Mouse (Mus musculus) neural tube, embryonic 15.5 days (tissue): ENCODE measurements around the gene 2310022B05Rik. TPM values are rescaled to one million over a fixed set of nuclear protein-coding genes. Genes with fewer than 3 reads are reported as not detected.

Experiments
- ATAC-seq: fragments of 200-750 bp; cut with Nextera tagmentation; 2 replicates; pipeline ENCODE4 v1.8.0; 2017; ENCODE audit warnings: mild to moderate bottlenecking, moderate TSS enrichment, moderate library complexity; ENCODE audit not compliant: low FRiP score
- H3K27ac ChIP-seq: fragments of 300-500 bp; sonication (generic); replicated peaks from 2 replicates; pipeline ENCODE4 v1.5.1; 2015; ENCODE audit warnings: mild to moderate bottlenecking, inconsistent platforms
- H3K27me3 ChIP-seq: fragments of 300-500 bp; sonication (generic); replicated peaks from 2 replicates; pipeline ENCODE4 v1.6.1; 2015; ENCODE audit warnings: inconsistent platforms
- H3K36me3 ChIP-seq: fragments of 300-500 bp; sonication (generic); 2 replicates; pipeline ENCODE4 v1.6.1; 2015; ENCODE audit warnings: inconsistent platforms
- H3K4me1 ChIP-seq: fragments of 300-500 bp; sonication (generic); 2 replicates; pipeline ENCODE4 v1.6.1; 2015; ENCODE audit warnings: inconsistent platforms
- H3K4me2 ChIP-seq: fragments of 300-500 bp; sonication (generic); 2 replicates; pipeline ENCODE4 v1.6.1; 2015; ENCODE audit warnings: inconsistent platforms, mild to moderate bottlenecking, moderate library complexity
- H3K4me3 ChIP-seq: fragments of 300-500 bp; sonication (generic); replicated peaks from 2 replicates; pipeline ENCODE4 v1.5.1; 2015; ENCODE audit warnings: mild to moderate bottlenecking, inconsistent platforms
- H3K9ac ChIP-seq: fragments of 300-500 bp; sonication (generic); replicated peaks from 2 replicates; pipeline ENCODE4 v1.6.1; 2015; ENCODE audit warnings: mild to moderate bottlenecking, inconsistent platforms
- H3K9me3 ChIP-seq: fragments of 300-500 bp; sonication (generic); replicated peaks from 2 replicates; pipeline ENCODE4 v1.6.1; 2016; ENCODE audit warnings: inconsistent platforms
- WGBS: fragments of 180-500 bp; shearing (Covaris S2); methylation state at CpG from one replicate; pipeline ENCODE4 v1.1.7; 2015; ENCODE audit warnings: mixed read lengths; 5-methylcytosine and 5-hydroxymethylcytosine counted together
- polyA plus RNA-seq: library from polyadenylated mRNA; unstranded; fragments of >200 nt; fragmentation: Nextera tagmentation; extraction: Ambion mirVana; gene quantifications from 2 replicates; pipeline ENCODE4 v1.2.1, GENCODE M21; 2015

The 2310022B05Rik gene
- polyA plus RNA-seq, 1 experiment from 2014 or later: 15.4 TPM

GRCm38 (mm10) chr8:124631966-124632365, 31.2 kb downstream of the 2310022B05Rik start:
- 0 out of 2 replicates have a peak overlapping the region, but pooled peaks have one; percentile 37 for H3K27ac ChIP-seq
- 58% methylated on average over 7 of the region's 7 CpGs for WGBS
- peaks cover 18% of the 10 kb centered on the region for H3K36me3 ChIP-seq
- no peaks in the 10 kb centered on the region for H3K27me3 ChIP-seq
- H3K9ac ChIP-seq: no peak overlapping the region
- H3K9me3 ChIP-seq: no peaks in the 10 kb centered on the region
- 0 out of 2 replicates have a peak, but pooled peaks cover 5% of the 10 kb centered on the region for H3K4me1 ChIP-seq
- H3K4me2 ChIP-seq: no peak overlapping the region
- H3K4me3 ChIP-seq: no peak overlapping the region
- ATAC-seq: no peak

GRCm38 (mm10) chr8:124630891-124631290, 32.3 kb downstream of the 2310022B05Rik start:
- H3K4me1 ChIP-seq: 0 out of 2 replicates have a peak, but pooled peaks cover 5% of the 10 kb centered on the region
- H3K27ac ChIP-seq: no peak overlapping the region
- H3K4me2 ChIP-seq: no peak overlapping the region
- H3K4me3 ChIP-seq: no peak overlapping the region
- H3K36me3 ChIP-seq: peaks cover 8% of the 10 kb centered on the region; the same call in 1 of the 2 replicates
- no peaks in the 10 kb centered on the region for H3K27me3 ChIP-seq
- WGBS: 84% methylated on average over 4 of the region's 4 CpGs
- H3K9ac ChIP-seq: no peak overlapping the region
- no peaks in the 10 kb centered on the region for H3K9me3 ChIP-seq
- no peak for ATAC-seq

DNA sequence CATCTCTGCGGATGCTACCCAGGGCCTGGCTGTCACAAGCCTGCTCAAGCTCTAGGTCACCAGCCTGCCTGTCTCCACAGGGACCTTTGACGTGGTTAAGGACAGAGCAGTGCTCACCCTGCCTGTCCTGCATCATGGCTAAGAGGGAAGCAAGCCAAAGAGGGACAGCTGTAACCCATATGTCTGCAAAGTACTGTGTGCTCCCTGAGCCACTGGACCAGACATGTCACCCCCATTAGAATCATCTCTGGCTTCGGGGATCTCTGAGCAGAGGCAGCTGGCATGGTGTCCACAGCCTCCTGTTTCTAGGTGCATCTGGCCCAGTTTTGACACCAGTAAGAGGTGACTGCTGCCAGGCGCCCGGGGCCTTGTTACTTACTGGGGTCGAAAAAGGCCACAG, 32.7 kb downstream of the 2310022B05Rik start:
- Histone ChIP-seq H3K4me1 (0 out of 2 replicates have a peak, but pooled peaks cover 5% of the 10 kb centered on the region), H3K9ac (no peak overlapping the region), H3K27ac (no peak overlapping the region), H3K4me2 (no peak overlapping the region), H3K4me3 (no peak overlapping the region), H3K9me3 (no peaks in the 10 kb centered on the region), H3K27me3 (no peaks in the 10 kb centered on the region), H3K36me3 (peaks cover 4% of the 10 kb centered on the region; the same call in 1 of the 2 replicates)
- 80% methylated on average over 6 of the region's 6 CpGs for WGBS
- no peak for ATAC-seq

GRCm38 (mm10) chr8:124626251-124626650, 36.9 kb downstream of the 2310022B05Rik start:
- H3K36me3 ChIP-seq: no peaks in the 10 kb centered on the region
- no peak for ATAC-seq
- no peaks in the 10 kb centered on the region for H3K9me3 ChIP-seq
- no peak overlapping the region for H3K9ac ChIP-seq
- H3K4me2 ChIP-seq: no peak overlapping the region
- no peaks in the 10 kb centered on the region for H3K4me1 ChIP-seq
- H3K4me3 ChIP-seq: no peak overlapping the region
- H3K27me3 ChIP-seq: no peaks in the 10 kb centered on the region
- 86% methylated on average over 9 of the region's 9 CpGs for WGBS
- no peak overlapping the region for H3K27ac ChIP-seq

GRCm38 (mm10) chr8:124621255-124621654, 41.9 kb downstream of the 2310022B05Rik start:
- H3K4me3 ChIP-seq: no peak overlapping the region
- peaks cover 4% of the 10 kb centered on the region; the same call in 1 of the 2 replicates for H3K27me3 ChIP-seq
- peak; percentile 66 for ATAC-seq

GRCm38 (mm10) chr8:124618252-124618651, 44.9 kb downstream of the 2310022B05Rik start:
- H3K4me2 ChIP-seq: 0 out of 2 replicates have a peak overlapping the region, but pooled peaks have one; percentile 61
- no peaks in the 10 kb centered on the region for H3K36me3 ChIP-seq
- H3K9ac ChIP-seq: no peak overlapping the region
- ATAC-seq: no peak
- peaks cover 9% of the 10 kb centered on the region; the same call in 1 of the 2 replicates for H3K27me3 ChIP-seq
- H3K4me1 ChIP-seq: peaks cover 13% of the 10 kb centered on the region
- WGBS: 60% methylated on average over 9 of the region's 9 CpGs
- no peak overlapping the region for H3K27ac ChIP-seq
- H3K4me3 ChIP-seq: no peak overlapping the region
- no peaks in the 10 kb centered on the region for H3K9me3 ChIP-seq

More at GRCm38 (mm10) chr8:124621255-124621654, 41.9 kb downstream of the 2310022B05Rik start:
- H3K27ac ChIP-seq: peak overlapping the region; percentile 74
- WGBS: 32% methylated on average over 5 of the region's 5 CpGs
- no peak overlapping the region for H3K4me2 ChIP-seq
- H3K36me3 ChIP-seq: no peaks in the 10 kb centered on the region
- H3K9me3 ChIP-seq: no peaks in the 10 kb centered on the region
- H3K4me1 ChIP-seq: peaks cover 13% of the 10 kb centered on the region
- no peak overlapping the region for H3K9ac ChIP-seq

DNA sequence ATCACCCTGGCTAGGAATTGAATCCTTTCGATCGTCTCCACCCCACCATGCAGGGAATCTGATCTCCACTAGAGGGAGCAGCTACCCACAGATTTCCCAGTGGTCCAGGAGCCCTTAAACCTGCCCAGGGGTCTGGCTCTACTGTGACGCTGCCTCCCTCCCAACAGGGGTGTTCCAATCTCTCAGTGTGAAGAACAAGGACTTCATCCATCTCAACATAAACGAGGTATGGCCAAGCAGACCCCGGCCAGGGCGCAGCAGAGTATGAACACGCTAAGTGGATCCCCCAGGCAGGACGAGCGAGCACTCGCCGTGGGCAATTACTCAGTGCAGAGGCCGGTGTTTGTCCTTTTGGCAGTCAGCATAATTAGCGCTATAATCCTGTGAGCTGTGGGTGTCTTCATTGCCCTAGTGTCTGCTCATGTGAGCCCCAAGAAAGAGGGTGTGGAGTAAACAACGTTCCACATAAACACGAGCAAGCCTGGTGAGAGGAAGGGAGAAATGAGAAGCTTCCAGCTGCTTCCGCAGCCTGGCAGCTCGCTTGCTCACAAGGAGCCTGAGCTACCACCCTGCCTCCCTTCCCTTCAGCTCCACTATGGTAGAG, 45.8 kb downstream of the 2310022B05Rik start:
- Histone ChIP-seq H3K4me1 (peaks cover 13% of the 10 kb centered on the region), H3K36me3 (no peaks in the 10 kb centered on the region), H3K27ac (peak overlapping the region; percentile 64), H3K4me2 (peak overlapping the region; percentile 61), H3K4me3 (peak overlapping the region; percentile 36), H3K9me3 (no peaks in the 10 kb centered on the region), H3K27me3 (peaks cover 9% of the 10 kb centered on the region; the same call in 1 of the 2 replicates), H3K9ac (peak overlapping the region; percentile 28)
- ATAC-seq: peak; percentile 73
- WGBS: 4% methylated on average over 17 of the region's 17 CpGs

GRCm38 (mm10) chr8:124614325-124614724, 48.8 kb downstream of the 2310022B05Rik start:
- Histone ChIP-seq H3K27me3 (peaks cover 9% of the 10 kb centered on the region; the same call in 1 of the 2 replicates), H3K9me3 (no peaks in the 10 kb centered on the region), H3K36me3 (no peaks in the 10 kb centered on the region), H3K27ac (no peak overlapping the region), H3K9ac (no peak overlapping the region), H3K4me2 (no peak overlapping the region), H3K4me1 (peaks cover 13% of the 10 kb centered on the region), H3K4me3 (no peak overlapping the region)
- WGBS: 87% methylated on average over 6 of the region's 6 CpGs
- no peak for ATAC-seq

GRCm38 (mm10) chr8:124608972-124609353, 54.2 kb downstream of the 2310022B05Rik start:
- H3K27me3 ChIP-seq: no peaks in the 10 kb centered on the region
- H3K9me3 ChIP-seq: no peaks in the 10 kb centered on the region
- 87% methylated on average over 9 of the region's 9 CpGs for WGBS
- no peak overlapping the region for H3K9ac ChIP-seq
- no peaks in the 10 kb centered on the region for H3K36me3 ChIP-seq
- no peak overlapping the region for H3K4me3 ChIP-seq
- no peak for ATAC-seq
- H3K4me2 ChIP-seq: no peak overlapping the region
- no peak overlapping the region for H3K27ac ChIP-seq
- no peaks in the 10 kb centered on the region for H3K4me1 ChIP-seq

DNA sequence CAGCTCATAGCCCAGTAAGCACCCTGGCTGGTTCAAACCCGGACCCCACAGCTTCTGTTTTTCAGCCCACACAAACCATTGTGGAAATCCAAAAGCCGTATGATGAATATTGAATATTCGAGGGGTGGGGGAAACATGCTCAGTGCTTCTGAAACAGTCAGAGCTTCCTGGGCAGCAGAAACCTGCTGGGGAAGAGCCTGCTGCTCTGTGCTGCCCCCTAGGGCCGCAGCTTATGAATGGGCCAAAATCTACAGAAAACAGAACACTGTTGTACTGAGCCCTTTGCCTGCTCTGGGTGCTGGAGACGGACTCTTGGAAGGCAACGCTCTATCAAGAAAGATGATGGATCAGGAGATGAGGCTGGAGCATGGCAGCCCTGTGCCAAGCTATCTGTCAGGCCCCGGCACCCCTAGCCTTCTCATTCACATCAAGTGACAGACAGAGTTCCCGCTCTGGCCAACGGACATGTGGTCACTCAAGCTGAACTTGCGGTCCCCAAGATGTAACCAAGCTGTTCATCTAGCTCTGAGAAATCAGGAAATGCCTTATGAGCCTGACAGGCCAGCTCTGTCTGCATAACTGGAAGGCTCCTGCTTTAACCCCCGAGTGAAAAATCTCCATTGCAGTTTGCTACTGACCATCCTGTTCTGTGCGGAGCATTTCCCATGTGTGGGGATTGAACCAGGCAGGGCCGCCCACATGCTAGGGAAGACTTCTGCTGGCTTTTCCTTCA, 54.8 kb downstream of the 2310022B05Rik start:
- no peak for ATAC-seq
- no peak overlapping the region for H3K27ac ChIP-seq

DNA sequence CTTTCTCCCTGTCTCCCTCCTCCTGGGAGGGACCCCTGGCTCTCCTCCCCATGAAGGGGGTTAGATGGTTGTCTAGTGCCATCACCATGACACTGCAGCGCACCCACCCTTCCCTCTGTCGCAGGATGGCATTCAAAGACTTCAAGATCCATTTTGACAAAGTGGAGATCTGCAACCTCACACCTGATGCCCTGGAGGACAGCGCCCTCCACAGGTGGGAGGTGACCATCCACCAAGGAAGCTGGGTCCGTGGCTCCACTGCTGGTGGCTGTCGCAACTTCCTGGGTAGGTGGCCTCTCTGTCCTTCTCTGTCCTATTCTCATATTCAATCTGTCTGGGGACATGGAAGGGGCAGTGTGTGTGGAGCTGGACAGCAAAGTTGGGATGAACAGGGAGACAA, 59.1 kb downstream of the 2310022B05Rik start:
- no peaks in the 10 kb centered on the region for H3K27me3 ChIP-seq
- WGBS: 76% methylated on average over 5 of the region's 5 CpGs
- no peak overlapping the region for H3K4me3 ChIP-seq
- no peaks in the 10 kb centered on the region for H3K4me1 ChIP-seq
- H3K27ac ChIP-seq: no peak overlapping the region
- no peaks in the 10 kb centered on the region for H3K9me3 ChIP-seq
- ATAC-seq: no peak
- H3K36me3 ChIP-seq: no peaks in the 10 kb centered on the region
- H3K9ac ChIP-seq: no peak overlapping the region
- no peak overlapping the region for H3K4me2 ChIP-seq

More for the DNA sequence above, 54.8 kb downstream of the 2310022B05Rik start:
- H3K4me2 ChIP-seq: no peak overlapping the region
- H3K9ac ChIP-seq: no peak overlapping the region
- no peak overlapping the region for H3K4me3 ChIP-seq
- no peaks in the 10 kb centered on the region for H3K27me3 ChIP-seq
- WGBS: 73% methylated on average over 13 of the region's 13 CpGs
- H3K9me3 ChIP-seq: no peaks in the 10 kb centered on the region
- no peaks in the 10 kb centered on the region for H3K36me3 ChIP-seq
- no peaks in the 10 kb centered on the region for H3K4me1 ChIP-seq

DNA sequence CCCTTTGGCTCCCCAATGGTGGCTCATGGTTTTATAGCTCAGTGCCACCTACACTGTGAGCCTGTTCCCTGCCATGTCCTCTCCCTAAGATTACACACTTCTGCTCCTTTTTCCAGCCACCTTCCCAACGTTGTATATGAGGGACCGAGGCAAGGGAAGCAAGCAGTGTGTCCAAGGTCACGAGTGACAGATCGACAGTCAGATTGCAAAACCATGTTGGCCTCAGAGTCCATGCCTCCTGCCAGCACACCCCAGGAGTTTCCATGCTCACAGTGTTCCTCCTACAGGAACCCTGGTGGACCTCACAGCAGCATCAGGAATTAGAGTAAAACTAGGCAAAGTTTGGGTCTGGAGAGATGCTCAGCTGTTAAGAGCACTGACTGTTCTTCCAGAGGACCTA, 73.8 kb downstream of the 2310022B05Rik start:
- Histone ChIP-seq H3K4me3 (no peak overlapping the region), H3K4me2 (no peak overlapping the region), H3K36me3 (no peaks in the 10 kb centered on the region), H3K9ac (no peak overlapping the region), H3K4me1 (peaks cover 7% of the 10 kb centered on the region; the same call in 1 of the 2 replicates), H3K27me3 (no peaks in the 10 kb centered on the region), H3K27ac (no peak overlapping the region), H3K9me3 (no peaks in the 10 kb centered on the region)
- ATAC-seq: no peak
- 84% methylated on average over 4 of the region's 4 CpGs for WGBS
